Mouse (Mus musculus): ENCODE results near the gene Sync. TPM values are rescaled to one million over a fixed set of nuclear protein-coding genes. Genes with fewer than 3 reads are reported as not detected.

The Sync gene
- polyA plus RNA-seq, 2 experiments, result 0.01 to 0.08 TPM

DNA sequence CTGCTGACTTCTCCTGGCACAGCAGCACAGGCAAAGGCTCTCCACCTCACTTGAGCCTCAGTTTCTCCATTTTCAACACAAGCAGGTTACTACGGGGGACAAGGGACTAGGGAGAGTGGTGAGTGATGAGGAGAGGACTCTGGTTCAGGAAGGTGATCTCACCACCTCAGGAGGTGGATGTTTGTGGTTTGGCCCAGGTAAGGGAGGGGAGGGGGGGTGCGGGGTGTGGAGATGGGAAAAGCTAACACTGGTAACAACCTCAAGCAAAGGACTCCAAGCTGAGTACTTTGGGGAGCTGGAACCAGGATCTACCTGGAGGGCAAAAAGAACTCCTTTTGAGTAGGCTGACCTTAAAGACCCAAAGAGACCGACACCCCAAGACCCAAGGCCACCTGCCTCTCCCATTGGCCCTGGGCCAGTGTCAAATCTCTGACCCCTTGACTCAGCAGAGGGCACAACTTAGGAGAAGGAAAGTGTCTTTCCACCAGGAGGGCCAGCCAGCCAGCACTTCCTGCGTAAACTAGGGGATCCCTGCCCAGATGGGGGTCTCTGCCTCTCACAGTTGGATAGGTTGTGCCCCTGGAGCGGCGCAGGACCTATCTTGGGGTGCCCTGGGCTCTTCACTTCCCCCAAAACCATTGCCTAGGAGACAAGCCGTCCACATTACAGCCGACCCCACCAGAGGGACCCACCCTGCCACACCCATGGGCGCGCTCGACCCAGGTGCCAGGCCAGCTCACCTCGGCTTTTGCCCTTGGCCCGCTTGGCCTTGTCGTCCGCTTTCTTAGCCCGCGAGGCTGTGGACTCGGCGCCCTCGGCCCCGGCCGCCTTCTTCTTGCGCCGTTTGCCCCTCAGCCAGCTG lies 39.8 kb upstream of the Sync start:
- H3K27me3 ChIP-seq (ENCODE audit: control insufficient read depth, insufficient read depth, low read length), result peaks cover 63% of the 10 kb centered on the region
- H3K36me3 ChIP-seq (replicated peaks; ENCODE audit: control insufficient read depth, insufficient read depth, low read depth), result no peaks in the 10 kb centered on the region
- H3K27ac ChIP-seq, result no peak overlapping the region
- WGBS (ENCODE audit: insufficient replicate concordance), result 10% methylated on average over 24 of the region's 24 CpGs
- peak overlapping the region; percentile 87 for H3K4me2 ChIP-seq (ENCODE audit: low read depth)
- TF ChIP-seq CTCF (IDR thresholded peaks at IDR 0.05; ENCODE audit: low read depth) (no peak), EP300 (IDR thresholded peaks at IDR 0.05; ENCODE audit: low read depth) (no peak)
- H3K4me1 ChIP-seq (replicated peaks; ENCODE audit: control insufficient read depth in 2 of 2, insufficient read depth in 2 of 2, low read length in 1 of 2), result peaks cover 7 to 17% of the 10 kb centered on the region in 2 experiments
- DNase-seq (ENCODE audit: low read depth in 3 of 3, low spot score in 3 of 3) (no peak), ATAC-seq (ENCODE audit: insufficient read depth) (no peak)
- peak overlapping the region; percentile 52 to 60 for H3K4me3 ChIP-seq (ENCODE audit: insufficient read depth in 1 of 2, low read depth in 2 of 2, low read length in 2 of 2)
- peak overlapping the region; percentile 25; the same call in 1 of the 2 replicates for H3K9ac ChIP-seq (replicated peaks)
- H3K9me3 ChIP-seq (ENCODE audit: control insufficient read depth, low read length), result no peaks in the 10 kb centered on the region

DNA sequence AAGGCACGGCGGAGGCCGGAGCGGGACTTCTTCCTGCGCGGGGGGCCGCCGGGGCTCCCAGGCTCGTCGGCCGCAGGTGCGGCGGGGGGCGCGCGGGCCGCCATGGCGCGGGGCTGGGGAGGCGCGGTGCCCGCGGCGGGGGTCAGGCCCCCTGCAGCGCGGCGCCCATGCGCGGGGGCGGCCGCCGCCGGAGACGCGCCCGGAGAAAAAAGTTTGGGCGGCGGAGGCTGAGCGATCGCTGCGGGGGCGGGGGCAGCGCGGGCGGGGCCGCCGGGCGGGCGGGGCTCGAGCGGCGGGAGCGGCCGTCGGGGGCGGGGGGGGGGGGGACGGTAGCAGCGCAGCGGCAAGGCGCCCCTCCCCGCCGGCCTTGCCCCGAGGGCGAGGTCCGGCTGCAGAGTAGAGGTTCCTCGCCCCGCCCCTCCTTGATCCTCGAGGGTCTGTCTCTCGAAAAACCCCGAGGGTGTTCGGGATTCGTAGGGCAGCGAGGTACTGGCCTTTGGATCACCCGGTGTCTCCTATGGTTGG lies 39.1 kb upstream of the Sync start:
- Histone ChIP-seq H3K9ac (replicated peaks) (peak overlapping the region; percentile 25; the same call in 1 of the 2 replicates), H3K36me3 (replicated peaks; ENCODE audit: control insufficient read depth, insufficient read depth, low read depth) (no peaks in the 10 kb centered on the region), H3K27ac (no peak overlapping the region), H3K4me3 (ENCODE audit: insufficient read depth in 1 of 2, low read depth in 2 of 2, low read length in 2 of 2) (peak overlapping the region; percentile 52 to 60), H3K4me1 (replicated peaks; ENCODE audit: control insufficient read depth in 2 of 2, insufficient read depth in 2 of 2, low read length in 1 of 2) (peaks cover 7 to 17% of the 10 kb centered on the region in 2 experiments), H3K9me3 (ENCODE audit: control insufficient read depth, low read length) (no peaks in the 10 kb centered on the region), H3K27me3 (ENCODE audit: control insufficient read depth, insufficient read depth, low read length) (peaks cover 63% of the 10 kb centered on the region), H3K4me2 (ENCODE audit: low read depth) (peak overlapping the region; percentile 87)
- TF ChIP-seq CTCF (IDR thresholded peaks at IDR 0.05; ENCODE audit: low read depth) (no peak), EP300 (IDR thresholded peaks at IDR 0.05; ENCODE audit: low read depth) (no peak)
- WGBS (ENCODE audit: insufficient replicate concordance), result under 1% methylated on average over 58 of the region's 74 CpGs
- ATAC-seq (ENCODE audit: insufficient read depth) (peak; percentile 12; the same call in 1 of the 2 replicates), DNase-seq (ENCODE audit: low read depth in 3 of 3, low spot score in 3 of 3) (no peak)

DNA sequence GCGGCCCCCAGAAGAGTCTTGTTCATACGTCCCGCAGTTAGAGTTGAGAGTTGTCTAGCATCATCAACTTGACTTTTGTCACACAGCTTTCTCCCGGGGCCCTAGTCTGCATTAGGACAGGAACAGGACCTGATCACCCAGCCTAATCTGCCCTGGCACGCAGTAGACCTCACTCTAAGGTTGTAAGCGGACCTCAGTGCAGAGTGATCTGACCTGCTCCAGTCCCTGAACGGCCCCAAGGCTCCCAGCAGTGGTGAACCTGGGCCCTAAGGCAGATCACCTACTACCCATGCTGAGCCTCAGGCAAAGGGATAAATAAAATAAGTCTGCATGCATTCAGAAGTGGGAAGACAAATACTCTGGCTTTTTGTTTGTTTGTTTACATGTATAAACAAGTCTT lies 38.1 kb upstream of the Sync start:
- Histone ChIP-seq H3K27me3 (ENCODE audit: control insufficient read depth, insufficient read depth, low read length) (peaks cover 63% of the 10 kb centered on the region), H3K4me2 (ENCODE audit: low read depth) (no peak overlapping the region), H3K9me3 (ENCODE audit: control insufficient read depth, low read length) (no peaks in the 10 kb centered on the region), H3K27ac (no peak overlapping the region), H3K9ac (replicated peaks) (no peak overlapping the region), H3K36me3 (replicated peaks; ENCODE audit: control insufficient read depth, insufficient read depth, low read depth) (no peaks in the 10 kb centered on the region), H3K4me1 (replicated peaks; ENCODE audit: control insufficient read depth in 2 of 2, insufficient read depth in 2 of 2, low read length in 1 of 2) (peaks cover 7 to 17% of the 10 kb centered on the region in 2 experiments), H3K4me3 (ENCODE audit: insufficient read depth in 1 of 2, low read depth in 2 of 2, low read length in 2 of 2) (no peak overlapping the region)
- 37% methylated on average over 7 of the region's 7 CpGs for WGBS (ENCODE audit: insufficient replicate concordance)
- DNase-seq (ENCODE audit: low read depth in 3 of 3, low spot score in 3 of 3), result no peak
- no peak for ATAC-seq (ENCODE audit: insufficient read depth)
- TF ChIP-seq CTCF (IDR thresholded peaks at IDR 0.05; ENCODE audit: low read depth) (no peak), EP300 (IDR thresholded peaks at IDR 0.05; ENCODE audit: low read depth) (no peak)

DNA sequence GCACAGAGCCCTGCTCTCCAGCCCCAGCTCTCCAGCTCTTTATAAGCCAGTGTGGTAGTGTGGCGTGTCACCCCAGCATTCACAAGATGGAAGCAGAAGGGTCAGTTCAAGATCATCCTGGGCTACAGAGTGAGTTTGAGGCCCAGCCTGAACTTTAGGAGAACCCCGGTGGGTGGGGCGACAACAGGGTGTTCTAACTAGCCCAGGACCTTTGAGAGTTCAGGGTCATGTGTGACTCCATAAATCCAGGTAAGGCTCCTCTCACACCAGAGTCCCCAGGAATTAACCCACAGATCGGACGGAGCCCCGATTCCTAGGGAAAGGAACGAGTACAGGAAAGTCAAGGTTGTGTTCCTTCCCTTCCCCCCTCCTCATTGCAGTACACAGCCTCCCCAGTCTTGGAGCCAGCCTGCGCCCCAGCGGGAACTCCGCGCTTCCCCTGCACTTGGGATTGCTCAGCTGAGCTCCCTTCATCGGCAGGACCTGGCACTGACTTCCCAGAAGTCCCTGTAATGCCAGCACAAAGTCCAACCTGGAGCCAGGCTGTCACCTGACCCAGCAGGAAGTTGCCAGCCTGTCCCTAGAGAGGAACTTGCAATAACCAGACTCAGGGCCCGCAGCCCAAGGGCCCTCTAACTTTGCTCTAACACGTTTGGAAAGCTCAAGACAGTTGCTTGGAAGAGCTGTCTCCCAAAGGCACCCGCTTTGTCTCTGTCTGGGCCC lies 36.5 kb upstream of the Sync start:
- Histone ChIP-seq H3K4me2 (ENCODE audit: low read depth) (peak overlapping the region; percentile 30), H3K27ac (no peak overlapping the region), H3K4me1 (replicated peaks; ENCODE audit: control insufficient read depth in 2 of 2, insufficient read depth in 2 of 2, low read length in 1 of 2) (peaks cover 0 to 14% of the 10 kb centered on the region in 2 experiments; a peak in 2 of 4 replicates), H3K4me3 (ENCODE audit: insufficient read depth in 1 of 2, low read depth in 2 of 2, low read length in 2 of 2) (no peak overlapping the region), H3K27me3 (ENCODE audit: control insufficient read depth, insufficient read depth, low read length) (peaks cover 53% of the 10 kb centered on the region), H3K36me3 (replicated peaks; ENCODE audit: control insufficient read depth, insufficient read depth, low read depth) (no peaks in the 10 kb centered on the region), H3K9ac (replicated peaks) (no peak overlapping the region), H3K9me3 (ENCODE audit: control insufficient read depth, low read length) (no peaks in the 10 kb centered on the region)
- ATAC-seq (ENCODE audit: insufficient read depth) (peak; percentile 32), DNase-seq (ENCODE audit: low read depth in 3 of 3, low spot score in 3 of 3) (no peak)
- TF ChIP-seq EP300 (IDR thresholded peaks at IDR 0.05; ENCODE audit: low read depth), result no peak
- no peak for TF ChIP-seq CTCF (IDR thresholded peaks at IDR 0.05; ENCODE audit: low read depth)
- 38% methylated on average over 15 of the region's 15 CpGs for WGBS (ENCODE audit: insufficient replicate concordance)
